Mouse (Mus musculus) frontal cortex, postnatal 36 days (tissue): Measurements from ENCODE around the gene Olfr196.
"Not testable (repeated sequence)": the region's sequence is repeated elsewhere in the genome, so short reads cannot be mapped to it uniquely, and the experiment has no call there.

Experiments used
- DNase-seq, 2 experiments: peaks; one replicate each; pipeline ENCODE4 v3.0.0; 2022; ENCODE audit warnings: low spot score in 2 of 2

Gene Olfr196

GRCm38 (mm10) chr16:59170354-59170753 lies at the start of gene Olfr196:
Gene Olfr196 (minus strand): TSS chr16:59170454.
- no peak for DNase-seq

- DNase-seq = not testable (repeated sequence)
Measured at GRCm38 (mm10) chr16:59219667-59220066, 49.4 kb upstream of the Olfr196 start, which contains the start of gene Olfr199. Gene Olfr199 (minus strand): TSS chr16:59219767.

- not testable (repeated sequence) for DNase-seq
Measured at GRCm38 (mm10) chr16:59217861-59218260, 47.6 kb upstream of the Olfr196 start.

- not testable (repeated sequence) for DNase-seq
Measured at GRCm38 (mm10) chr16:59203433-59203832, 33.2 kb upstream of the Olfr196 start, which contains the start of gene Olfr198. Gene Olfr198 (minus strand): TSS chr16:59203533.

GRCm38 (mm10) chr16:59151996-59152395 lies 18.3 kb downstream of the Olfr196 start:
- DNase-seq = no peak

GRCm38 (mm10) chr16:59146746-59147145 lies 23.5 kb downstream of the Olfr196 start, which contains the start of gene Olfr195:
Gene Olfr195 (plus strand): TSS chr16:59147046.
- DNase-seq = no peak

- no peak for DNase-seq
Measured at GRCm38 (mm10) chr16:59141105-59141504, 29.1 kb downstream of the Olfr196 start.

GRCm38 (mm10) chr16:59130740-59131139 lies 39.5 kb downstream of the Olfr196 start:
- peak in 1 of 2 experiments; percentile 16 for DNase-seq

GRCm38 (mm10) chr16:59120969-59121368 lies 49.3 kb downstream of the Olfr196 start, which contains the start of gene Olfr194:
Gene Olfr194 (minus strand): TSS chr16:59121069.
- DNase-seq = no peak
